Mouse (Mus musculus) forebrain, postnatal 0 days (tissue): ENCODE measurements around the gene Nrbf2. TPM values are rescaled to one million over a fixed set of nuclear protein-coding genes. Genes with fewer than 3 reads are reported as not detected.
A peak's percentile ranks its signal among the peaks of the same experiment; 100 is the strongest.

Experiments used
- ATAC-seq: fragments of 200-750 bp; cut with Nextera tagmentation; 2 replicates; pipeline ENCODE4 v1.8.0; 2017; ENCODE audit warnings: mild to moderate bottlenecking, moderate library complexity
- DNase-seq: peaks from one replicate; pipeline ENCODE4 v3.0.0-alpha.2; 2015
- H3K27ac ChIP-seq: fragments of 300-500 bp; sonication (generic); 2 replicates; pipeline ENCODE4 v1.5.1; 2014; ENCODE audit warnings: low read depth, mild to moderate bottlenecking, antibody characterized with exemption, low read length, moderate library complexity, mixed read lengths
- H3K27me3 ChIP-seq: fragments of 300-500 bp; sonication (generic); 2 replicates; pipeline ENCODE4 v1.6.1; 2014; ENCODE audit warnings: mild to moderate bottlenecking, low read length, mixed read lengths; ENCODE audit not compliant: insufficient read depth
- H3K36me3 ChIP-seq: fragments of 300-500 bp; sonication (generic); 2 replicates; pipeline ENCODE4 v1.6.1; 2014; ENCODE audit warnings: mild to moderate bottlenecking, moderate library complexity; ENCODE audit not compliant: insufficient read depth
- H3K4me1 ChIP-seq: fragments of 300-500 bp; sonication (generic); 2 replicates; pipeline ENCODE4 v1.6.1; 2014; ENCODE audit warnings: antibody characterized with exemption; ENCODE audit not compliant: insufficient read depth
- H3K4me2 ChIP-seq: fragments of 300-500 bp; sonication (generic); 2 replicates; pipeline ENCODE4 v1.6.1; 2014; ENCODE audit warnings: low read depth, mild to moderate bottlenecking, moderate library complexity
- H3K4me3 ChIP-seq: fragments of 300-500 bp; sonication (generic); 2 replicates; pipeline ENCODE4 v1.5.1; 2014; ENCODE audit warnings: low read depth, low read length, mixed read lengths
- H3K9ac ChIP-seq: fragments of 300-500 bp; sonication (generic); 2 replicates; pipeline ENCODE4 v1.6.1; 2014; ENCODE audit warnings: mild to moderate bottlenecking
- H3K9me3 ChIP-seq: fragments of 300-500 bp; sonication (generic); 2 replicates; pipeline ENCODE4 v1.6.1; 2016; ENCODE audit warnings: low read length
- CTCF ChIP-seq: sonication (generic); IDR thresholded peaks from 2 replicates; pipeline ENCODE4 v1.5.1; 2016; ENCODE audit warnings: antibody characterized with exemption, control low read depth, low read depth
- WGBS: fragments of 180-500 bp; shearing (Covaris S2); extraction: QIAGEN DNeasy Blood & Tissue Kit; methylation state at CpG from one replicate; pipeline ENCODE4 v1.1.7; 2014; 5-methylcytosine and 5-hydroxymethylcytosine counted together
- polyA plus RNA-seq: library from polyadenylated mRNA; unstranded; fragments of >200 nt; fragmentation: Nextera tagmentation; extraction: Ambion mirVana; gene quantifications from 2 replicates; pipeline ENCODE4 v1.2.1, GENCODE M21; 2015
- total RNA-seq: library from RNA; depleted of rRNA; stranded (reverse); fragments of >200 nt; gene quantifications from 2 replicates; pipeline ENCODE4 v1.2.3, GENCODE M21; 2014; rRNA removed

The Nrbf2 gene
- 16.8 and 26.4 TPM in 2 replicates for total RNA-seq
- polyA plus RNA-seq: 37.2 and 39.8 TPM in 2 replicates

DNA sequence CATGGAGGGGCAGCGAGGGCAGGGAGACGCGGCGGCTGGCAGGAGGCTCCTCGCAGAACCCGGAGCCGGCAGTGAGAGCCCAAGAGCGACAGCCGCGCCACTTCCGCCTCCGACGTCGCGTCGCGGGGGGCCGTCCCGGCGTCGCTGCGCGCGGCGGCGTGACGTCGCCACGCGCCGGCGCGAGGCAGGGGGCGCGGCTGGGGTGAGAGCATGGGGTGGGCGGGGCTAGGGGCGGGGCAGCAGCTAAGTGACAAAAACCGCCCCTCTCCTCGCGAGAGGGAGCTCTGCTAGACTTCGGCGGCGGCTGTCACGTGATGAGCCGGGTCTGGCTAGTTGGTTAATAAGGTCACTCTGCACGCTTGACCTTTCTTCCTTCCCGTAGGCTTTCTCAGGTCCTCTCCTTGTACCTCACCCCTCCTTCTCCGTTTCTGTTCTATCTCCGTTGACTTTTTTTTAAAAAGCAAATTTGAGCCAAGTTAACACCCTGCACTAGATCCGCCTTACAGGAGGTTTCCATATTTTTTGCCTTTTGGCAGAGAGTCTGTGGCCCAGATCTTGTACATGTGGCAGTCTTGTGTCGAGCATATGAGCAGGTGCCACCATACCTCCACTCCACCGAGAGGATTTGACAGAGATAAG is at the start of gene Nrbf2:
TSS of gene Nrbf2 (minus strand) at position 130 of the 639 bp plus-strand sequence.
- DNase-seq (peak; percentile 96), ATAC-seq (peak; percentile 97)
- Histone ChIP-seq H3K4me1 (peaks cover 15% of the 10 kb centered on the region; the same call in 1 of the 2 replicates), H3K27me3 (no peaks in the 10 kb centered on the region), H3K4me3 (peak within 1 kb of the TSS; percentile 82), H3K4me2 (peak within 1 kb of the TSS; percentile 82), H3K36me3 (no peaks in the 10 kb centered on the region), H3K27ac (peak within 1 kb of the TSS; percentile 79), H3K9me3 (no peaks in the 10 kb centered on the region), H3K9ac (peak within 1 kb of the TSS; percentile 86)
- WGBS: 3% methylated on average over 31 of the region's 52 CpGs
- TF ChIP-seq CTCF: no peak

GRCm38 (mm10) chr10:67330580-67330979 is 45.5 kb upstream of the Nrbf2 start:
- ATAC-seq: no peak
- H3K4me3 ChIP-seq: no peak overlapping the region
- no peak overlapping the region for H3K27ac ChIP-seq
- no peak for TF ChIP-seq CTCF
- no peaks in the 10 kb centered on the region for H3K36me3 ChIP-seq
- DNase-seq: no peak
- no peaks in the 10 kb centered on the region for H3K27me3 ChIP-seq
- no peak overlapping the region for H3K4me2 ChIP-seq
- no peaks in the 10 kb centered on the region for H3K4me1 ChIP-seq
- no peaks in the 10 kb centered on the region for H3K9me3 ChIP-seq
- no peak overlapping the region for H3K9ac ChIP-seq
- WGBS: 70% methylated on average over 2 of the region's 2 CpGs

DNA sequence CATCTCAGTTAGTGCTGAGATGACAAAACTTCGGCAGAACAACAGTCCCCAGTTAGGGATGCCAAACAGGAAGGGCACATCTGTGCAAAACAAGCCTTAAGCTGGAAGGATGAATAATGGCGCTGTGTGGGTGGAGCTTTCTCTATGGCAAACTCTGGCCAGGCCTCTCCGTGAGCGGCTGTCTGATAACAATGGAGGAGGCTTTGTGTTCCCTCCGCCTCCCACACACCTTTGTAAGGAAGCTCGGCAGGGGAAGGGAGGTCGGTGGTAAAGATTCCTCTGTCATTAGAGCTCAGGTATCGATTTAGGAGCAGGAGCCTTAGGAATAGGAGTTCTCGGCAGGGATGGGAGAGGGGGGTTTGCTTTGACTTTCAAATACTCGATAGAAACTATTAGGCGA is 44.6 kb upstream of the Nrbf2 start:
- Histone ChIP-seq H3K27me3 (no peaks in the 10 kb centered on the region), H3K9me3 (no peaks in the 10 kb centered on the region), H3K4me2 (no peak overlapping the region), H3K9ac (no peak overlapping the region), H3K36me3 (no peaks in the 10 kb centered on the region), H3K4me1 (no peaks in the 10 kb centered on the region), H3K4me3 (no peak overlapping the region), H3K27ac (no peak overlapping the region)
- 26% methylated on average over 11 of the region's 11 CpGs for WGBS
- TF ChIP-seq CTCF: no peak
- DNase-seq (no peak), ATAC-seq (no peak)

DNA sequence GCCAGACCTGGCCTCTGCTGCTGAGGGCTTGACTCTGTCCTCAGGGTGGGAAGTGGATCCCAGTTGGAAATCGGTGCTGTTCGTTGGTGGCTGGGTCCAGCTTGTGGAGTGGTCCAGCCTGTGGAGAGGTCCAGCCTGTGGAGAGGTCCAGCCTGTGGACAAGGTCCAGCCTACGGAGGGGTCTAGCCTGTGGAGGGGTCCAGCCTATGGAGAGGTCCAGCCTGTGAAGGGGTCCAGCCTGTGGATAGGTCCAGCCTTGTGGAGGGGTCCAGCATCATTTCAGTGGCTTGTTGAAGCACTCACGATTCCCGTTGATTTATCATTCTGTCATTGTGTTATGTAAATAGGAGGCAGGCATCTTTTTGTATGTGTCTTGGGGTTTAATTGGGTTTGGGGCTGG is 43.1 kb upstream of the Nrbf2 start:
- DNase-seq: no peak
- no peak overlapping the region for H3K4me3 ChIP-seq
- H3K36me3 ChIP-seq: no peaks in the 10 kb centered on the region
- ATAC-seq: no peak
- 84% methylated on average over 5 of the region's 5 CpGs for WGBS
- no peak overlapping the region for H3K9ac ChIP-seq
- H3K4me1 ChIP-seq: no peaks in the 10 kb centered on the region
- no peak overlapping the region for H3K4me2 ChIP-seq
- H3K27me3 ChIP-seq: no peaks in the 10 kb centered on the region
- no peaks in the 10 kb centered on the region for H3K9me3 ChIP-seq
- TF ChIP-seq CTCF: no peak
- no peak overlapping the region for H3K27ac ChIP-seq

GRCm38 (mm10) chr10:67324036-67324435 is 38.9 kb upstream of the Nrbf2 start:
- Histone ChIP-seq H3K9ac (no peak overlapping the region), H3K4me3 (no peak overlapping the region), H3K27me3 (no peaks in the 10 kb centered on the region; the same call in 1 of the 2 replicates), H3K36me3 (no peaks in the 10 kb centered on the region), H3K9me3 (no peaks in the 10 kb centered on the region), H3K4me1 (no peaks in the 10 kb centered on the region; the same call in 1 of the 2 replicates), H3K4me2 (no peak overlapping the region), H3K27ac (no peak overlapping the region)
- ATAC-seq (no peak), DNase-seq (no peak)
- no peak for TF ChIP-seq CTCF
- 75% methylated on average over 1 of the region's 1 CpGs for WGBS

GRCm38 (mm10) chr10:67321396-67321795 is 36.3 kb upstream of the Nrbf2 start:
- 85% methylated on average over 2 of the region's 2 CpGs for WGBS
- ATAC-seq (no peak), DNase-seq (no peak)
- H3K4me2 ChIP-seq: no peak overlapping the region
- H3K9ac ChIP-seq: no peak overlapping the region
- H3K9me3 ChIP-seq: no peaks in the 10 kb centered on the region
- no peaks in the 10 kb centered on the region for H3K36me3 ChIP-seq
- no peak for TF ChIP-seq CTCF
- H3K27ac ChIP-seq: no peak overlapping the region
- no peak overlapping the region for H3K4me3 ChIP-seq
- H3K4me1 ChIP-seq: no peaks in the 10 kb centered on the region; the same call in 1 of the 2 replicates
- no peaks in the 10 kb centered on the region; the same call in none of the 2 replicates for H3K27me3 ChIP-seq

DNA sequence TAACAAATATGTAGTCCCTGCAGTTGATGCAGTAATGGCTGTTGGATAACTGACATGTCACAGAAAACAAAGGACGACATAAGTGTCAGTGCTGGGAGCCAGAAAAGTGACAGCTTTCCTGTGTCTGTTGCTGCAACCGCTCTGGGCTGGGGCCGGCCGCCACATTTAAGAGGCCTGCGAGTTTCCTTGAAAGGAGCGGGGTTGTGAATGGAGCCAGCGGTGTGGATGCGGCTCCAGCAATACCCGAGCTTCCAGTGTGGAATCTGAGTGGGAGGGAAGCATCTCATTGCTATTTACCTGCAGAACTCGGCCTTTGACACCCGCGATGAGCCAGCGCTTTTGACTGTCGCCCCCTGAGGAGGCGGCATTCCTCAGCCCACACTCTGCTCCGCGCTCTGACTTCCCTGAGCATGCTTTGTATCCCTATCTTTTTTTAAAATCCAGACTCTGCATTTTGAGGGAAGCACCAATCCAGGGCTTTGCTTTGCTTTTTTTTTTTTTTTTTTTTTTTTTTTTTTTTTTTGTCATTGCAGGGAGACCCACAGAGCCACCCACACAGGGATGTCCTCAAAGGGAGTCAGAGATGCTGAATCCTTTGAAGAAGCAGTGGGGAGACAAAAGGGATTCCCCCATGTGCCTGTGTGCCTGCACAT is 35.2 kb upstream of the Nrbf2 start:
- ATAC-seq: peak; percentile 40; the same call in 1 of the 2 replicates
- Histone ChIP-seq H3K27me3 (no peaks in the 10 kb centered on the region; the same call in none of the 2 replicates), H3K4me1 (no peaks in the 10 kb centered on the region; the same call in 1 of the 2 replicates), H3K9me3 (no peaks in the 10 kb centered on the region), H3K4me2 (peak overlapping the region; percentile 39), H3K4me3 (0 out of 2 replicates have a peak overlapping the region, but pooled peaks have one; percentile 11), H3K9ac (peak overlapping the region; percentile 14; the same call in 1 of the 2 replicates), H3K36me3 (no peaks in the 10 kb centered on the region), H3K27ac (no peak overlapping the region)
- DNase-seq: peak; percentile 31
- no peak for TF ChIP-seq CTCF
- WGBS: 6% methylated on average over 17 of the region's 17 CpGs
